Comparison of ENCODE assay signal across 8 mouse cellular contexts in genomic region chr17:8523986-8524385, GRCm38 (mm10). TPM values are rescaled to one million over a fixed set of nuclear protein-coding genes. Genes with fewer than 3 reads are reported as not detected.
A peak's percentile ranks its signal among the peaks of the same experiment; 100 is the strongest.
DNase-seq lines count a peak whose midpoint lies in the region; ATAC-seq and TF ChIP-seq lines count a peak whose summit lies in the region.

No protein-coding gene starts in this region.

- TF ChIP-seq EP300 in lung, postnatal 0 days (IDR thresholded peaks at IDR 0.05) = no peak

- WGBS in lung, postnatal 0 days = 11% methylated on average over 3 of the region's 3 CpGs
- WGBS in intestine, postnatal 0 days = 26% methylated on average over 3 of the region's 3 CpGs
- 20% methylated on average over 3 of the region's 3 CpGs for WGBS in stomach, embryonic 16.5 days
- WGBS in thymus, adult 2 months = 37% methylated on average over 3 of the region's 3 CpGs

- no peak for TF ChIP-seq CTCF in lung, postnatal 0 days (IDR thresholded peaks at IDR 0.05)
- no peak for TF ChIP-seq CTCF in intestine, postnatal 0 days (IDR thresholded peaks at IDR 0.05; ENCODE audit: low read depth)
- TF ChIP-seq CTCF in thymus, adult 2 months (IDR thresholded peaks at IDR 0.05; ENCODE audit: borderline replicate concordance, control insufficient read depth, extremely low read depth, insufficient read depth, low read length, poor library complexity) = no peak

- H3K9ac ChIP-seq in lung, postnatal 0 days (replicated peaks; ENCODE audit: low read depth) = no peak overlapping the region
- no peak overlapping the region for H3K9ac ChIP-seq in intestine, postnatal 0 days (ENCODE audit: low read depth, low read length)
- peak overlapping the region; percentile 60 for H3K9ac ChIP-seq in stomach, embryonic 16.5 days (ENCODE audit: low read length)

- peak; percentile 58 for DNase-seq in cerebellum, adult 11 months
- no peak for DNase-seq in cerebellum, postnatal 4 days (ENCODE audit: low spot score in 2 of 2)
- DNase-seq in lung, postnatal 0 days (ENCODE audit: low spot score) = no peak
- DNase-seq in lung, postnatal 36 days = no peak
- no peak for DNase-seq in testis, postnatal 14 days (ENCODE audit: low spot score)
- DNase-seq in thymus, adult 2 months = no peak

- no peak overlapping the region for H3K27ac ChIP-seq in lung, postnatal 0 days (ENCODE audit: low read length)
- H3K27ac ChIP-seq in intestine, postnatal 0 days (ENCODE audit: low read depth, low read length) = no peak overlapping the region
- no peak overlapping the region for H3K27ac ChIP-seq in stomach, embryonic 16.5 days (ENCODE audit: low read length)
- H3K27ac ChIP-seq in thymus, adult 2 months (ENCODE audit: control insufficient read depth, insufficient read depth, low read length) = no peak overlapping the region

- H3K4me3 ChIP-seq in lung, postnatal 0 days (ENCODE audit: low read depth, low read length) = no peak overlapping the region
- H3K4me3 ChIP-seq in intestine, postnatal 0 days (ENCODE audit: low read depth, low read length) = no peak overlapping the region
- H3K4me3 ChIP-seq in stomach, embryonic 16.5 days (replicated peaks; ENCODE audit: low read length) = peak overlapping the region; percentile 52
- H3K4me3 ChIP-seq in thymus, adult 2 months (ENCODE audit: control insufficient read depth, insufficient read depth, low read length) = no peak overlapping the region

- H3K36me3 ChIP-seq in lung, postnatal 0 days (ENCODE audit: insufficient read depth, low read length) = no peaks in the 10 kb centered on the region
- H3K36me3 ChIP-seq in intestine, postnatal 0 days (ENCODE audit: control insufficient read depth, insufficient read depth) = no peaks in the 10 kb centered on the region
- no peaks in the 10 kb centered on the region for H3K36me3 ChIP-seq in stomach, embryonic 16.5 days (ENCODE audit: control insufficient read depth, insufficient read depth, low read length)
- no peaks in the 10 kb centered on the region for H3K36me3 ChIP-seq in thymus, adult 2 months (ENCODE audit: control insufficient read depth, insufficient read depth, low read length)

- H3K4me1 ChIP-seq in lung, postnatal 0 days (ENCODE audit: insufficient read depth, low read depth, low read length) = peaks cover 9% of the 10 kb centered on the region; the same call in 1 of the 2 replicates
- no peaks in the 10 kb centered on the region for H3K4me1 ChIP-seq in intestine, postnatal 0 days (replicated peaks; ENCODE audit: control insufficient read depth, insufficient read depth, low read length)
- peaks cover 13% of the 10 kb centered on the region for H3K4me1 ChIP-seq in stomach, embryonic 16.5 days (ENCODE audit: control insufficient read depth, insufficient read depth, low read length)
- H3K4me1 ChIP-seq in thymus, adult 2 months (replicated peaks; ENCODE audit: control insufficient read depth, insufficient read depth, low read length) = peaks cover 9% of the 10 kb centered on the region

- H3K4me2 ChIP-seq in lung, postnatal 0 days (replicated peaks; ENCODE audit: low read depth, low read length) = peak overlapping the region; percentile 73
- peak overlapping the region; percentile 72; the same call in 1 of the 2 replicates for H3K4me2 ChIP-seq in intestine, postnatal 0 days (replicated peaks; ENCODE audit: low read depth)
- H3K4me2 ChIP-seq in stomach, embryonic 16.5 days (ENCODE audit: low read depth, low read length) = peak overlapping the region; percentile 97

- no peak for TF ChIP-seq POLR2A in thymus, adult 2 months (IDR thresholded peaks at IDR 0.05; ENCODE audit: control insufficient read depth, extremely low read depth, insufficient read depth, low read length, poor library complexity)

- ATAC-seq in lung, postnatal 0 days = no peak
- ATAC-seq in intestine, postnatal 0 days = no peak
- no peak for ATAC-seq in stomach, embryonic 16.5 days (ENCODE audit: insufficient read depth, low FRiP score)

- no peaks in the 10 kb centered on the region for H3K9me3 ChIP-seq in lung, postnatal 0 days (ENCODE audit: low read length)
- no peaks in the 10 kb centered on the region for H3K9me3 ChIP-seq in intestine, postnatal 0 days (ENCODE audit: control insufficient read depth)
- no peaks in the 10 kb centered on the region for H3K9me3 ChIP-seq in stomach, embryonic 16.5 days (replicated peaks; ENCODE audit: control insufficient read depth, low read length)

- H3K27me3 ChIP-seq in lung, postnatal 0 days (replicated peaks; ENCODE audit: insufficient read depth, low read length) = peaks cover 24% of the 10 kb centered on the region
- H3K27me3 ChIP-seq in intestine, postnatal 0 days (replicated peaks; ENCODE audit: control insufficient read depth, insufficient read depth, low read length) = peaks cover 31% of the 10 kb centered on the region
- H3K27me3 ChIP-seq in stomach, embryonic 16.5 days (ENCODE audit: control insufficient read depth, insufficient read depth, low read length) = peaks cover 38% of the 10 kb centered on the region
- peaks cover 11% of the 10 kb centered on the region for H3K27me3 ChIP-seq in thymus, adult 2 months (ENCODE audit: control insufficient read depth, insufficient read depth, low read length)

RNA-seq across cellular contexts. Expression of gene Pde10a, which starts 1.2 kb away (rescaled TPM):
- polyA plus RNA-seq in lung, postnatal 0 days (2015; fragmentation: Nextera tagmentation; extraction: Ambion mirVana) = 0.86 and 0.89 TPM in 2 replicates
- 0.47 and 0.84 TPM in 2 replicates for polyA plus RNA-seq in intestine, postnatal 0 days (2015; fragmentation: Nextera tagmentation; extraction: Ambion mirVana)
- polyA plus RNA-seq in stomach, embryonic 16.5 days (2015; fragmentation: Nextera tagmentation; extraction: Ambion mirVana) = 1.1 and 1.2 TPM in 2 replicates
- polyA plus RNA-seq in thymus, adult 2 months (2012; rRNA removed) = 4.8 and 4.9 TPM in 2 replicates

RNA-seq across cellular contexts. Expression of gene Gm17087, which starts 42.8 kb away (rescaled TPM):
- not detected in 2 replicates for polyA plus RNA-seq in lung, postnatal 0 days (2015; fragmentation: Nextera tagmentation; extraction: Ambion mirVana)
- not detected in 2 replicates for polyA plus RNA-seq in intestine, postnatal 0 days (2015; fragmentation: Nextera tagmentation; extraction: Ambion mirVana)
- polyA plus RNA-seq in stomach, embryonic 16.5 days (2015; fragmentation: Nextera tagmentation; extraction: Ambion mirVana) = not detected in 2 replicates
- polyA plus RNA-seq in thymus, adult 2 months (2012; rRNA removed) = not detected in 2 replicates
